Mouse (Mus musculus): Measurements from ENCODE around the gene BC024978.

DNA sequence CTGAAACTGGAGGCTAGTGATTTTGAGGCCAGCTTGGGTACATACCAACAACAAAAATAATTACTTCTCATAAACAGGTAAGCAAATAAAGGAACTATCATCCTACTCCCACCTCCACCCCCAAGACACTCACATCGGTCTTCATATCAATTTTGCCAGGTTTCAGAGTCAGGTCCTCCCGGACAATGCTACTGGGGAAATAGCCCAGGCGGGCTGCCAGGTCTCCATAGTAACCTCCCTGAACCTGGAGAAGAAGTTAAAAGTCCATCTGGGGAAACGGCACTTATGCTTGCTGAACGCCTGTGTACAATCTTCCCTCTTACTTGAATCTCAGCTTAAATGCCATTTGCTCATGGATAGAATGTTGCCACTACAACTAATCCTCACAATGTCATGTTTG, 15.5 kb upstream of the BC024978 start:
- TF ChIP-seq POLR2A (IDR thresholded peaks at IDR 0.05; ENCODE audit: insufficient read depth, low read depth, low read length) = no peak
- no peak for TF ChIP-seq CTCF (IDR thresholded peaks at IDR 0.05; ENCODE audit: insufficient read depth, low read depth, low read length)
